16 mouse cellular contexts compared by ENCODE assay signal in genomic region chr17:46408478-46408877, GRCm38 (mm10). TPM values are rescaled to one million over a fixed set of nuclear protein-coding genes. Genes with fewer than 3 reads are reported as not detected.
DNase-seq lines count a peak whose midpoint lies in the region; ATAC-seq and TF ChIP-seq lines count a peak whose summit lies in the region.
"Had no signal": no experiment of that assay in that cellular context is flagged by ENCODE, and none has a peak within 500 bp of the region (broad histone marks: within the 10 kb centered on the region; RNA-seq: fewer than 3 reads in every experiment).

No protein-coding gene starts in this region.

- intact Hi-C loops in left cerebral cortex, adult 2 months (cut with DNase I) = no loop called here

- peaks cover 68% of the 10 kb centered on the region for H3K36me3 ChIP-seq in G1E (replicated peaks)

- H3K4me3 ChIP-seq in left cerebral cortex, adult 2 months = no peak overlapping the region
- H3K4me3 ChIP-seq in G1E (ENCODE audit: low read depth, low read length) = no peak overlapping the region

- H3K27me3 ChIP-seq in G1E (ENCODE audit: insufficient read depth, low read length) = no peaks in the 10 kb centered on the region

- ATAC-seq in G1E (ENCODE audit: extremely low read depth, insufficient number of reproducible peaks, low FRiP score, poor library complexity, severe bottlenecking) = no peak

- DNase-seq in embryo, embryonic 10 days (ENCODE audit: low spot score) = peak; percentile 26
- DNase-seq in embryo, embryonic 9.5 days (ENCODE audit: extremely low spot score) = no peak
- no peak for DNase-seq in left cerebral cortex, adult 2 months (ENCODE audit: extremely low spot score in 1 of 2, low spot score in 2 of 2)
- no peak for DNase-seq in left cerebral cortex, adult 9 months (ENCODE audit: low spot score in 2 of 2)
- DNase-seq in G1E (ENCODE audit: low spot score) = no peak
- peak; percentile 19 for DNase-seq in embryo, embryonic 11 days
- DNase-seq in adrenal gland, adult 8-10 months = no peak
- DNase-seq in ovary, postnatal 10 days (ENCODE audit: low spot score) = no peak
- DNase-seq: cerebellum, adult 11-12 months; gastrocnemius, postnatal 25 days; heart, postnatal 14 days; right cerebral cortex, adult 18-20 months; thymus, postnatal 4 days had no signal

- no peaks in the 10 kb centered on the region for H3K9me3 ChIP-seq in G1E (replicated peaks)

- no peak overlapping the region for H3K27ac ChIP-seq in left cerebral cortex, adult 2 months

- peak; percentile 61 for TF ChIP-seq CTCF in left cerebral cortex, adult 2 months (IDR thresholded peaks at IDR 0.05)
- TF ChIP-seq CTCF in G1E (IDR thresholded peaks at IDR 0.05; ENCODE audit: low read depth, low read length) = 0 out of 2 replicates have a peak, but pooled peaks have one; percentile 10

- no peaks in the 10 kb centered on the region for H3K4me1 ChIP-seq in G1E (ENCODE audit: insufficient read depth, low read depth, low read length)

RNA-seq across cellular contexts. Expression of gene Crip3, which starts 20.2 kb away (rescaled TPM):
- 1 to 10 TPM; 5.2 to 5.8 TPM for total RNA-seq in left cerebral cortex, adult 2 months (2021)
- total RNA-seq in G1E (2014; fragmentation: Nextera tagmentation) = not detected in 2 replicates
- total RNA-seq in G1E (2017) = 0.12 TPM in 1 of 2 replicates, not detected in the other
- not detected in 2 replicates for polyA plus RNA-seq in G1E (2012)
- 1 to 10 TPM in 3 of 4 experiments, under 1 TPM in 1; 0.58 to 3.1 (median 2.2) TPM for total RNA-seq in adrenal gland, adult 8-10 months (2022)
- polyA plus RNA-seq: C2C12 had no signal

RNA-seq across cellular contexts. Expression of gene Zfp318, which starts 24.9 kb away (rescaled TPM):
- total RNA-seq in left cerebral cortex, adult 2 months (2021) = 10 to 100 TPM; 56.7 to 69.5 TPM
- total RNA-seq in G1E (2014; fragmentation: Nextera tagmentation) (45.3 and 46.6 TPM in 2 replicates), G1E (2017) (25.2 and 27.5 TPM in 2 replicates)
- 3.5 and 4.1 TPM in 2 replicates for polyA plus RNA-seq in G1E (2012)
- 10 to 100 TPM; 21.0 to 35.6 (median 27.4) TPM for total RNA-seq in adrenal gland, adult 8-10 months (2022)

RNA-seq across cellular contexts. Expression of gene Slc22a7, which starts 29.8 kb away (rescaled TPM):
- total RNA-seq in left cerebral cortex, adult 2 months (2021) = under 1 TPM; 0.25 to 0.75 TPM
- total RNA-seq in G1E (2014; fragmentation: Nextera tagmentation) (not detected in 2 replicates), G1E (2017) (not detected in 2 replicates)
- polyA plus RNA-seq in G1E (2012) = not detected in 2 replicates
- not detected for total RNA-seq in adrenal gland, adult 8-10 months (2022)
- total RNA-seq: gastrocnemius, postnatal 25 days; heart, postnatal 14 days had no signal
- polyA plus RNA-seq: C2C12; kidney, embryonic 14.5 days; lung, embryonic 16.5 days had no signal

Comparison
In these comparisons a context has a peak if more than half of its experiments do, and no peak if none do; other contexts are left out.
1. DNase-seq: peak in embryo, embryonic 10 days (single experiment) and embryo, embryonic 11 days (single experiment); none in embryo, embryonic 9.5 days (single experiment), left cerebral cortex, adult 2 months (0 of 2), left cerebral cortex, adult 9 months (0 of 2), G1E (single experiment), adrenal gland, adult 8-10 months (single experiment) and ovary, postnatal 10 days (single experiment).